Mouse (Mus musculus) neural tube, embryonic 14.5 days (tissue): ENCODE data around the gene Hipk2. TPM values are rescaled to one million over a fixed set of nuclear protein-coding genes. Genes with fewer than 3 reads are reported as not detected.

Source experiments
- ATAC-seq: fragments of 200-750 bp; cut with Nextera tagmentation; 2 replicates; pipeline ENCODE4 v1.8.0; 2017; ENCODE audit warnings: low read depth, mild to moderate bottlenecking, moderate TSS enrichment, moderate library complexity
- H3K27ac ChIP-seq: fragments of 300-500 bp; sonication (generic); 2 replicates; pipeline ENCODE4 v1.5.1; 2014; ENCODE audit warnings: low read depth, mild to moderate bottlenecking, control low read depth, low read length, moderate library complexity, mixed read lengths
- H3K27me3 ChIP-seq: fragments of 300-500 bp; sonication (generic); 2 replicates; pipeline ENCODE4 v1.6.1; 2014; ENCODE audit warnings: low read length; ENCODE audit not compliant: control insufficient read depth, insufficient read depth
- H3K36me3 ChIP-seq: fragments of 300-500 bp; sonication (generic); 2 replicates; pipeline ENCODE4 v1.6.1; 2014; ENCODE audit warnings: low read length, mixed read lengths; ENCODE audit not compliant: control insufficient read depth, insufficient read depth
- H3K4me1 ChIP-seq: fragments of 300-500 bp; sonication (generic); 2 replicates; pipeline ENCODE4 v1.6.1; 2014; ENCODE audit warnings: low read length; ENCODE audit not compliant: control insufficient read depth, insufficient read depth
- H3K4me2 ChIP-seq: fragments of 300-500 bp; sonication (generic); 2 replicates; pipeline ENCODE4 v1.6.1; 2014; ENCODE audit warnings: mild to moderate bottlenecking, low read depth, low read length, control low read depth
- H3K4me3 ChIP-seq: fragments of 300-500 bp; sonication (generic); 2 replicates; pipeline ENCODE4 v1.5.1; 2014; ENCODE audit warnings: low read depth, low read length, control low read depth, mixed read lengths
- H3K9ac ChIP-seq: fragments of 300-500 bp; sonication (generic); replicated peaks from 2 replicates; pipeline ENCODE4 v1.6.1; 2014; ENCODE audit warnings: low read depth, mild to moderate bottlenecking, control low read depth, low read length, mixed read lengths
- H3K9me3 ChIP-seq: fragments of 300-500 bp; sonication (generic); 2 replicates; pipeline ENCODE4 v1.6.1; 2016; ENCODE audit warnings: low read length; ENCODE audit not compliant: control insufficient read depth
- WGBS: fragments of 180-500 bp; shearing (Covaris S2); extraction: QIAGEN DNeasy Blood & Tissue Kit; methylation state at CpG from one replicate; pipeline ENCODE4 v1.1.7; 2014; 5-methylcytosine and 5-hydroxymethylcytosine counted together
- polyA plus RNA-seq: library from polyadenylated mRNA; unstranded; fragments of >200 nt; fragmentation: Nextera tagmentation; extraction: Ambion mirVana; gene quantifications from 2 replicates; pipeline ENCODE4 v1.2.1, GENCODE M21; 2014

Hipk2 gene
- polyA plus RNA-seq, 1 experiment from 2014 or later, result 41.4 TPM

DNA sequence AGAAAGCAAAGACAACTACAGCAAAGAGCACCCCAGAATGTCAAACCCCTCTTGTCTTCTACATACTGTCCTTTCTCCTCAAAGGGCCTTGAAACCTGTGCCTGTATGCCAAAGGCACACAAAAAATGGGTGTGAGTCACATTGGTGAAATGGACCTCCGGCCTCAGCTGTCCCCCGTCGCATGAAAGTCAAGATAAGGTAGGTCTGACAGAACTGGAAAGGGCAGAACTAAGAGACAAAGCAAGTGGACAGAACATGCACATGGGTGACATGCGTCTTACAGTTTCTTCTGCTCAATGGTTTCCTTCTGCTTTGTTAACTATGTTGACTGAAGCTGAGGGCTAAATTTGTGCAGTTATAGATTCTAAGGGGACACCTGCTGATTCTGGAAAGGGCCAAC lies 119.0 kb downstream of the Hipk2 start:
- ATAC-seq, result no peak
- Histone ChIP-seq H3K27ac (no peak overlapping the region), H3K9ac (no peak overlapping the region), H3K4me2 (no peak overlapping the region), H3K4me1 (peaks cover 8% of the 10 kb centered on the region; the same call in 1 of the 2 replicates), H3K27me3 (no peaks in the 10 kb centered on the region), H3K4me3 (no peak overlapping the region), H3K36me3 (no peaks in the 10 kb centered on the region), H3K9me3 (no peaks in the 10 kb centered on the region)
- WGBS, result 97% methylated on average over 4 of the region's 4 CpGs

DNA sequence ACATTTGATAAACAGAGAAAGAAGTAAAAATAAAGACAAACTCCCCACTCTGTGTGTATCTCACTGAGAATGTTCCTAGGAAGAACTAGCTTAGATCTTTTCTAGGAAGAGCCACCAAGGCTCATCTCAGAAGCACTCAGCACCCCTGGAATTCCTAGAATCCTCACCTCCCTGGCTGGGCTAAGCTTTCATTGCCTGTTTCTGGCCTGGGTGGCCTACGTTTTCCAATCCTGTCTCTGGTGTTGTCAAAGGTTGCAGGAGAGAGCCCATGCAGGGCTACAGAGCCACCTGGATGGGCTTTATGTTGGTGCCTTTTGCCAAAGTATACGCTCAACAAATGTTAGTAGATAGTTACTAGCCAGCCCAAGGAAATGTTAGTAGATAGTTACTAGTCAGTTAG lies 120.0 kb downstream of the Hipk2 start:
- Histone ChIP-seq H3K27ac (no peak overlapping the region), H3K9me3 (no peaks in the 10 kb centered on the region), H3K9ac (no peak overlapping the region), H3K36me3 (no peaks in the 10 kb centered on the region), H3K4me3 (no peak overlapping the region), H3K4me1 (peaks cover 3% of the 10 kb centered on the region; the same call in 1 of the 2 replicates), H3K4me2 (no peak overlapping the region), H3K27me3 (no peaks in the 10 kb centered on the region)
- 93% methylated on average over 2 of the region's 2 CpGs for WGBS
- ATAC-seq, result no peak

GRCm38 (mm10) chr6:38755188-38755587 lies 120.8 kb downstream of the Hipk2 start:
- H3K9me3 ChIP-seq, result no peaks in the 10 kb centered on the region
- no peak for ATAC-seq
- no peak overlapping the region; the same call in 1 of the 2 replicates for H3K27ac ChIP-seq

DNA sequence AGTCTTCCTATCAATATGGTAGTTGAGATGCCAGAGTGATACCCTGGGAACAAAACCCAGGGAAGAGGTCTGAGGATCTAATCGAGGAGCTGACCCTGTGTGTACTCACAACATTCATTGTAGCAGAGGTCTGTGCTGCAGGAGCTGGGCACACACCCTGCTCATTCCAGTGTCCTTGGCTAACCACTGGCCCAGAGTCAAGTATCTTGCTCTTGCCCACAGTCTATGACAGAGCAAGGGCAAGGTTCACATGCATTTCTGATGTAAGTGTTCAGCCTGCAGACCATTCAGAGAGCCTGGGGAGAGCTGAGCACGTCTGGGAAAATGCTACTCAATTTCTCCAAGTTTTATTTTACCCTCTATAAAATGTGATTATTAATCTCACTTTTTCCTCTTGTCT lies 122.2 kb downstream of the Hipk2 start:
- Histone ChIP-seq H3K36me3 (no peaks in the 10 kb centered on the region), H3K4me2 (no peak overlapping the region), H3K4me3 (no peak overlapping the region), H3K27ac (no peak overlapping the region), H3K9me3 (no peaks in the 10 kb centered on the region), H3K9ac (no peak overlapping the region), H3K4me1 (no peaks in the 10 kb centered on the region; the same call in 1 of the 2 replicates), H3K27me3 (no peaks in the 10 kb centered on the region)
- ATAC-seq, result peak; percentile 46; the same call in 1 of the 2 replicates
- 87% methylated on average over 2 of the region's 2 CpGs for WGBS

More at GRCm38 (mm10) chr6:38755188-38755587, 120.8 kb downstream of the Hipk2 start:
- Histone ChIP-seq H3K4me3 (no peak overlapping the region), H3K9ac (no peak overlapping the region), H3K27me3 (no peaks in the 10 kb centered on the region), H3K4me1 (no peaks in the 10 kb centered on the region; the same call in 1 of the 2 replicates), H3K36me3 (no peaks in the 10 kb centered on the region), H3K4me2 (no peak overlapping the region)
- 86% methylated on average over 2 of the region's 2 CpGs for WGBS

- Histone ChIP-seq H3K4me3 (no peak overlapping the region), H3K27me3 (no peaks in the 10 kb centered on the region), H3K9me3 (no peaks in the 10 kb centered on the region), H3K4me2 (no peak overlapping the region), H3K4me1 (no peaks in the 10 kb centered on the region; the same call in 1 of the 2 replicates), H3K9ac (no peak overlapping the region), H3K36me3 (no peaks in the 10 kb centered on the region), H3K27ac (no peak overlapping the region)
- WGBS, result 79% methylated on average over 2 of the region's 2 CpGs
- ATAC-seq, result no peak
Observed at GRCm38 (mm10) chr6:38753025-38753424, 122.9 kb downstream of the Hipk2 start.

GRCm38 (mm10) chr6:38752495-38752894 lies 123.5 kb downstream of the Hipk2 start:
- H3K4me3 ChIP-seq, result no peak overlapping the region
- 81% methylated on average over 6 of the region's 6 CpGs for WGBS
- no peaks in the 10 kb centered on the region for H3K27me3 ChIP-seq
- H3K9me3 ChIP-seq, result no peaks in the 10 kb centered on the region
- no peak overlapping the region for H3K4me2 ChIP-seq
- ATAC-seq, result peak; percentile 38; the same call in 1 of the 2 replicates
- H3K9ac ChIP-seq, result no peak overlapping the region
- no peak overlapping the region for H3K27ac ChIP-seq
- H3K36me3 ChIP-seq, result no peaks in the 10 kb centered on the region
- no peaks in the 10 kb centered on the region for H3K4me1 ChIP-seq

DNA sequence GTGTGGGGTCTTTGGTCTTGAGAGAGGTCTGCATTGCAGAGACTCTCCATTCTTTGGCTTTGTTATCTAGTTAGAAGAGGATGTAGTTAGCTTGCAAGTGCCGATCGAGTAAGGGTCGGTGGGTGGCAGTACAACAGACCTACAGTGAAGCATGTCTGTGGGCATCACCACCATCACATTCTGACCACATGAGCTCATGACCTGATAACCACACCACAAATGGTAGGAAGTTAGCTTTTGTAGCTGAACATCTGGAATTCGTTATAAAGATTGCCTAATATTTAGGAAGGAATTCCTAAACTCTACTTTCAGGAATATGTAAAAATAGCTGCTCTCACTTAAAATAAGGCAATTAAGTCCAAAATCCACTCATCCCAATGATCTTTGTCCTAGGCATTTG lies 127.9 kb downstream of the Hipk2 start:
- H3K4me1 ChIP-seq, result no peaks in the 10 kb centered on the region
- H3K27ac ChIP-seq, result no peak overlapping the region
- H3K36me3 ChIP-seq, result peaks cover 4% of the 10 kb centered on the region; the same call in 1 of the 2 replicates
- 89% methylated on average over 4 of the region's 4 CpGs for whole genome bisulfite sequencing
- no peaks in the 10 kb centered on the region for H3K9me3 ChIP-seq
- H3K4me2 ChIP-seq, result no peak overlapping the region
- no peak overlapping the region for H3K4me3 ChIP-seq
- no peak for ATAC-seq
- no peaks in the 10 kb centered on the region for H3K27me3 ChIP-seq
- H3K9ac ChIP-seq, result no peak overlapping the region

DNA sequence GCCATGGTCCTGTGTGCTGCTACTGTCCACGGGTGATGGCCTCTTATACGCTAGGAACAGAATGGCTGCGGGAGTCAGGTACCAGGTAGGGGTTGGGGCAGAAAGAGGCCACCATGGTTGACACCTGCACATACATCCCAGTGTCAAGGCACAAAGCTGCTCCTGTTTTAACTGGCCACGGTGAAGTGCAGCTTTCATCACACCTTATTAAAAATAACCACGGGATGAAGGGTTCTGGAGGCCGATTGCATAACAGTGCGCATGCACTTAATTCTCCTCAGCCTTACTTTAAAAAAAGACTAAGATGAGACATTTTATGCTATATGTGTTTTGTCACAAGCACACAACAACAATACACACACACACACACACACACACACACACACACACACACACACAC lies 132.6 kb downstream of the Hipk2 start:
- H3K36me3 ChIP-seq, result peaks cover 20% of the 10 kb centered on the region; the same call in 1 of the 2 replicates
- H3K9me3 ChIP-seq, result no peaks in the 10 kb centered on the region
- no peak overlapping the region for H3K27ac ChIP-seq
- H3K27me3 ChIP-seq, result no peaks in the 10 kb centered on the region
- H3K4me2 ChIP-seq, result no peak overlapping the region
- no peaks in the 10 kb centered on the region for H3K4me1 ChIP-seq
- no peak for ATAC-seq
- H3K4me3 ChIP-seq, result no peak overlapping the region
- WGBS, result 98% methylated on average over 7 of the region's 7 CpGs
- no peak overlapping the region for H3K9ac ChIP-seq

- Histone ChIP-seq H3K4me3 (no peak overlapping the region), H3K4me2 (no peak overlapping the region), H3K27me3 (no peaks in the 10 kb centered on the region), H3K36me3 (peaks cover 25% of the 10 kb centered on the region; the same call in 1 of the 2 replicates), H3K9ac (no peak overlapping the region), H3K27ac (no peak overlapping the region), H3K4me1 (no peaks in the 10 kb centered on the region), H3K9me3 (no peaks in the 10 kb centered on the region)
- ATAC-seq, result no peak
- WGBS, result 97% methylated on average over 3 of the region's 3 CpGs
Observed at GRCm38 (mm10) chr6:38742441-38742840, 133.5 kb downstream of the Hipk2 start.
